ENCODE assay signal across 15 mouse cellular contexts in genomic region chr7:113214245-113215169, GRCm38 (mm10). TPM values are rescaled to one million over a fixed set of nuclear protein-coding genes. Genes with fewer than 3 reads are reported as not detected.
DNase-seq lines count a peak whose midpoint lies in the region; ATAC-seq lines count a peak whose summit lies in the region.
"Had no signal": no experiment of that assay in that cellular context is flagged by ENCODE, and none has a peak within 500 bp of the region (broad histone marks: within the 10 kb centered on the region; RNA-seq: fewer than 3 reads in every experiment).

No protein-coding gene starts in this region.

- peak; percentile 19 to 29 for DNase-seq in heart, adult 18-20 months
- no peak for DNase-seq in heart, postnatal 25 days (ENCODE audit: low spot score)
- DNase-seq in Muller cell, postnatal 12 days (ENCODE audit: inconsistent ontology term) = peak; percentile 84
- peak; percentile 48 for DNase-seq in cerebellum, adult 11-12 months
- no peak for DNase-seq in left cerebral cortex, adult 11 months (ENCODE audit: low spot score)
- DNase-seq in urinary bladder, adult 18-20 months (ENCODE audit: low spot score in 2 of 2) = no peak
- DNase-seq in heart, postnatal 4 days = no peak
- DNase-seq: forebrain, postnatal 0 days; heart, postnatal 10 days; kidney, postnatal 4 days had no signal

- H3K4me1 ChIP-seq in intestine, embryonic 15.5 days (replicated peaks) = 0 out of 2 replicates have a peak, but pooled peaks cover 7% of the 10 kb centered on the region

- H3K36me3 ChIP-seq in intestine, embryonic 15.5 days = no peaks in the 10 kb centered on the region
- H3K36me3 ChIP-seq: limb, embryonic 10.5 days; neural tube, embryonic 15.5 days had no signal

- H3K9me3 ChIP-seq in intestine, embryonic 15.5 days = no peaks in the 10 kb centered on the region
- H3K9me3 ChIP-seq: limb, embryonic 10.5 days; neural tube, embryonic 15.5 days had no signal

- WGBS in intestine, embryonic 15.5 days = 34% methylated on average over 6 of the region's 6 CpGs

- no peak overlapping the region for H3K27ac ChIP-seq in intestine, embryonic 15.5 days
- H3K27ac ChIP-seq: limb, embryonic 10.5 days; neural tube, embryonic 15.5 days had no signal

- peak; percentile 78 for ATAC-seq in intestine, embryonic 15.5 days
- ATAC-seq: CD4-positive, CD25-positive, alpha-beta regulatory T cell, adult 4 months; forebrain, postnatal 0 days; inflammation-experienced regulatory T-cells, adult 6 months had no signal

- 0 out of 2 replicates have a peak overlapping the region, but pooled peaks have one; percentile 0 for H3K4me2 ChIP-seq in intestine, embryonic 15.5 days (replicated peaks)
- H3K4me2 ChIP-seq: neural tube, embryonic 15.5 days had no signal

- peaks cover 4% of the 10 kb centered on the region; the same call in 1 of the 2 replicates for H3K27me3 ChIP-seq in intestine, embryonic 15.5 days (replicated peaks)

- no peak overlapping the region for H3K9ac ChIP-seq in intestine, embryonic 15.5 days
- H3K9ac ChIP-seq: forebrain, postnatal 0 days; neural tube, embryonic 15.5 days had no signal

- H3K4me3 ChIP-seq in intestine, embryonic 15.5 days (replicated peaks) = no peak overlapping the region
- H3K4me3 ChIP-seq: limb, embryonic 10.5 days; neural tube, embryonic 15.5 days had no signal

- intact Hi-C loops in heart, postnatal 25 days (cut with DNase I) = no loop called here

RNA-seq across cellular contexts. Expression of gene Arntl, which starts 7.2 kb away (rescaled TPM):
- total RNA-seq in heart, adult 18-20 months (2021) = 10 to 100 TPM; 18.5 to 22.6 TPM
- total RNA-seq in heart, postnatal 25 days (2021) = 10 to 100 TPM in 1 of 2 experiments, 1 to 10 TPM in 1; 3.4 to 23.9 TPM
- polyA plus RNA-seq in intestine, embryonic 15.5 days (2015; fragmentation: Nextera tagmentation; extraction: Ambion mirVana) = 8.4 and 8.5 TPM in 2 replicates
- total RNA-seq in heart, postnatal 4 days (2021) = 10 to 100 TPM in 1 of 2 experiments, 1 to 10 TPM in 1; 9.6 to 10.0 TPM

Comparison
In these comparisons a context has a peak if more than half of its experiments do, and no peak if none do; other contexts are left out.
1. DNase-seq: peak in heart, adult 18-20 months (2 of 2), Muller cell, postnatal 12 days (single experiment) and cerebellum, adult 11-12 months (single experiment); none in heart, postnatal 25 days (single experiment), left cerebral cortex, adult 11 months (single experiment), urinary bladder, adult 18-20 months (0 of 2) and heart, postnatal 4 days (single experiment).